Mouse (Mus musculus): ENCODE data around the gene L3mbtl2. TPM values are rescaled to one million over a fixed set of nuclear protein-coding genes. Genes with fewer than 3 reads are reported as not detected.

The L3mbtl2 gene
- polyA plus RNA-seq, 1 experiment from 2014 or later, result 12.5 TPM

GRCm38 (mm10) chr15:81719139-81719531 lies 55.4 kb downstream of the L3mbtl2 start:
- no peaks in the 10 kb centered on the region for H3K27me3 ChIP-seq (ENCODE audit: control insufficient read depth, insufficient read depth, low read depth, low read length)
- no peak for ATAC-seq (ENCODE audit: low read depth)
- H3K9ac ChIP-seq (ENCODE audit: low read depth, low read length), result no peak overlapping the region
- no peak overlapping the region for H3K4me2 ChIP-seq (ENCODE audit: low read depth, low read length)
- H3K4me3 ChIP-seq (ENCODE audit: low read depth, low read length), result no peak overlapping the region
- H3K4me1 ChIP-seq (ENCODE audit: control insufficient read depth, low read depth, low read length), result no peaks in the 10 kb centered on the region
- WGBS (ENCODE audit: insufficient replicate concordance), result 91% methylated on average over 6 of the region's 6 CpGs
- no peak overlapping the region for H3K27ac ChIP-seq (ENCODE audit: low read length)
- H3K36me3 ChIP-seq (ENCODE audit: control insufficient read depth, insufficient read depth), result peaks cover 90% of the 10 kb centered on the region
- no peaks in the 10 kb centered on the region for H3K9me3 ChIP-seq (replicated peaks; ENCODE audit: control insufficient read depth, low read length)

GRCm38 (mm10) chr15:81722361-81722760 lies 58.7 kb downstream of the L3mbtl2 start:
- ATAC-seq (ENCODE audit: low read depth), result no peak
- no peak overlapping the region for H3K9ac ChIP-seq (ENCODE audit: low read depth, low read length)
- no peaks in the 10 kb centered on the region for H3K9me3 ChIP-seq (replicated peaks; ENCODE audit: control insufficient read depth, low read length)
- H3K36me3 ChIP-seq (ENCODE audit: control insufficient read depth, insufficient read depth), result peaks cover 73% of the 10 kb centered on the region
- H3K4me2 ChIP-seq (ENCODE audit: low read depth, low read length), result no peak overlapping the region
- peaks cover 7% of the 10 kb centered on the region; the same call in 1 of the 2 replicates for H3K4me1 ChIP-seq (ENCODE audit: control insufficient read depth, low read depth, low read length)
- WGBS (ENCODE audit: insufficient replicate concordance), result 95% methylated on average over 5 of the region's 5 CpGs
- no peaks in the 10 kb centered on the region for H3K27me3 ChIP-seq (ENCODE audit: control insufficient read depth, insufficient read depth, low read depth, low read length)
- H3K4me3 ChIP-seq (ENCODE audit: low read depth, low read length), result no peak overlapping the region
- H3K27ac ChIP-seq (ENCODE audit: low read length), result no peak overlapping the region

DNA sequence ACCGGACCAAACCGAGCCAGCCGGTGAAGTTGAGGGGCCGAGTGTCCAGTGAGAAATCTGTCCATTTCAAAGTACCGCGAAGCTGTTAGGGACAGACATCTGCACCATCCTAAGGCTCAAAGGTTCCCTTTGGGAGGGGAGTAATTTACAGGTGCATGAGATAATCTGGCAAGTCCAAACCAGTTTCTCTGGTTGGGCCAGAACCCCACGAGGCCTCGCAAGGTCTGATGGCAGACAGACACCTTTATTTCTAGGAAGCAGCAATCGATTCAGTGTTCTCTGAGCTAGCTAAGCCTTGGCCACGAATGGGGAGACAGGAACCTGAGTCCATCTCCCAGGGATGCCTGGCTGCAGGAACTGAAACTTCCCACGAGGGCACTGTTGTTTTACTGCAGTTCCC lies 60.0 kb downstream of the L3mbtl2 start:
- ATAC-seq (ENCODE audit: low read depth), result no peak

DNA sequence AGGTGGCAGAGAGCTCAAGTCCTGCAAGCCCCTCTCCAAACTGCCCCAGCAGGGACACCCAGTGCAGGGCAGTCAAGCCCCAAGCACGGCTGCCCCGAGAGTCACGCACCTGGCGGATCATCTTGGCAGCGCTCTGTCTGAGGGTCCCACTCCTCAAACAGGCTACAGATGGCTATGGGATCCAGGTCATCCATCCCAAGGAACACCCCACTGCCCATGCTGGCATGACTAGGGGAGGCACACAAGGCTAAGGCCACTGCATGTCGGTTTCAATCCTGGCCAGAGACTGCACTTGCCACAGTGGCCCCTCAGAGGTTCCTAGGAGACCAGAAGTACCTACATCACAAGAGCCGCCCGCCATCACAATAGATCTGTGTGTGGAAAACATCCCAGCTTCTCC lies 62.3 kb downstream of the L3mbtl2 start:
- Histone ChIP-seq H3K4me1 (ENCODE audit: control insufficient read depth, low read depth, low read length) (peaks cover 21% of the 10 kb centered on the region), H3K27me3 (ENCODE audit: control insufficient read depth, insufficient read depth, low read depth, low read length) (no peaks in the 10 kb centered on the region), H3K27ac (ENCODE audit: low read length) (no peak overlapping the region), H3K4me2 (ENCODE audit: low read depth, low read length) (no peak overlapping the region), H3K4me3 (ENCODE audit: low read depth, low read length) (no peak overlapping the region), H3K9me3 (replicated peaks; ENCODE audit: control insufficient read depth, low read length) (no peaks in the 10 kb centered on the region), H3K9ac (ENCODE audit: low read depth, low read length) (no peak overlapping the region), H3K36me3 (ENCODE audit: control insufficient read depth, insufficient read depth) (peaks cover 40% of the 10 kb centered on the region)
- no peak for ATAC-seq (ENCODE audit: low read depth)
- WGBS (ENCODE audit: insufficient replicate concordance), result 96% methylated on average over 8 of the region's 8 CpGs

More for the DNA sequence above, 60.0 kb downstream of the L3mbtl2 start:
- H3K9me3 ChIP-seq (replicated peaks; ENCODE audit: control insufficient read depth, low read length), result no peaks in the 10 kb centered on the region
- no peak overlapping the region for H3K4me2 ChIP-seq (ENCODE audit: low read depth, low read length)
- peaks cover 62% of the 10 kb centered on the region for H3K36me3 ChIP-seq (ENCODE audit: control insufficient read depth, insufficient read depth)
- H3K4me1 ChIP-seq (ENCODE audit: control insufficient read depth, low read depth, low read length), result peaks cover 18% of the 10 kb centered on the region
- H3K27ac ChIP-seq (ENCODE audit: low read length), result no peak overlapping the region
- H3K9ac ChIP-seq (ENCODE audit: low read depth, low read length), result no peak overlapping the region
- no peaks in the 10 kb centered on the region for H3K27me3 ChIP-seq (ENCODE audit: control insufficient read depth, insufficient read depth, low read depth, low read length)
- H3K4me3 ChIP-seq (ENCODE audit: low read depth, low read length), result no peak overlapping the region
- 89% methylated on average over 11 of the region's 11 CpGs for WGBS (ENCODE audit: insufficient replicate concordance)

- Histone ChIP-seq H3K9me3 (replicated peaks; ENCODE audit: control insufficient read depth, low read length) (no peaks in the 10 kb centered on the region), H3K4me2 (ENCODE audit: low read depth, low read length) (peak overlapping the region; percentile 73), H3K27me3 (ENCODE audit: control insufficient read depth, insufficient read depth, low read depth, low read length) (peaks cover 4% of the 10 kb centered on the region), H3K9ac (ENCODE audit: low read depth, low read length) (peak overlapping the region; percentile 94), H3K27ac (ENCODE audit: low read length) (peak overlapping the region; percentile 86), H3K4me1 (ENCODE audit: control insufficient read depth, low read depth, low read length) (peaks cover 21% of the 10 kb centered on the region), H3K4me3 (ENCODE audit: low read depth, low read length) (peak overlapping the region; percentile 100), H3K36me3 (ENCODE audit: control insufficient read depth, insufficient read depth) (peaks cover 7% of the 10 kb centered on the region)
- WGBS (ENCODE audit: insufficient replicate concordance), result under 1% methylated on average over 49 of the region's 49 CpGs
- ATAC-seq (ENCODE audit: low read depth), result peak; percentile 37
These were observed 65.6 kb downstream of the L3mbtl2 start for GRCm38 (mm10) chr15:81729241-81729791.

- peak overlapping the region; percentile 94 for H3K9ac ChIP-seq (ENCODE audit: low read depth, low read length)
- peaks cover 5% of the 10 kb centered on the region for H3K36me3 ChIP-seq (ENCODE audit: control insufficient read depth, insufficient read depth)
- H3K9me3 ChIP-seq (replicated peaks; ENCODE audit: control insufficient read depth, low read length), result no peaks in the 10 kb centered on the region
- peak overlapping the region; percentile 86 for H3K27ac ChIP-seq (ENCODE audit: low read length)
- peak overlapping the region; percentile 73 for H3K4me2 ChIP-seq (ENCODE audit: low read depth, low read length)
- H3K4me3 ChIP-seq (ENCODE audit: low read depth, low read length), result peak overlapping the region; percentile 100
- peaks cover 21% of the 10 kb centered on the region for H3K4me1 ChIP-seq (ENCODE audit: control insufficient read depth, low read depth, low read length)
- peak; percentile 98 for ATAC-seq (ENCODE audit: low read depth)
- 6% methylated on average over 41 of the region's 41 CpGs for WGBS (ENCODE audit: insufficient replicate concordance)
- H3K27me3 ChIP-seq (ENCODE audit: control insufficient read depth, insufficient read depth, low read depth, low read length), result peaks cover 4% of the 10 kb centered on the region
These were observed 66.3 kb downstream of the L3mbtl2 start for GRCm38 (mm10) chr15:81729792-81730635.

DNA sequence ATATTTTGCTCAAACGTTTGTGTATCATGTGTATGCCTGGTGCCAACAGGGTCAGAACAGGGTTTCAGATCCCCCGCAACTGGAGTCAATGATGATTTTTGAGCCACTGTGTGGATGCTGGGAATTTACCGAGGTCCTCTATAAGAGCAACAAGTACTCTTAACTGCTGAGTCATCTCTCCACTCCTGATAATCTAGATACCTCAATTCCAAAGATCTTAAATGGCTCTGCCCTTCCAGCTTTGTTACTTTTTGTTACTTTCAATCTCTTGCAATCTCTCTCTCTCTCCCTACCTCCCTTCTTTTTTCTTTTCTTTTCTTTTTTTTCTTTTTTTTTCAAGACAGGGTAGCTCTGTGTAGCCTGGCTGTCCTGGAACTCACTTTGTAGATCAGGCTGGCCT lies 71.4 kb downstream of the L3mbtl2 start:
- H3K4me1 ChIP-seq (ENCODE audit: control insufficient read depth, low read depth, low read length), result peaks cover 3% of the 10 kb centered on the region
- no peak overlapping the region for H3K27ac ChIP-seq (ENCODE audit: low read length)
- H3K36me3 ChIP-seq (ENCODE audit: control insufficient read depth, insufficient read depth), result no peaks in the 10 kb centered on the region
- H3K9me3 ChIP-seq (replicated peaks; ENCODE audit: control insufficient read depth, low read length), result no peaks in the 10 kb centered on the region
- no peak overlapping the region for H3K4me2 ChIP-seq (ENCODE audit: low read depth, low read length)
- H3K4me3 ChIP-seq (ENCODE audit: low read depth, low read length), result no peak overlapping the region
- H3K9ac ChIP-seq (ENCODE audit: low read depth, low read length), result no peak overlapping the region
- H3K27me3 ChIP-seq (ENCODE audit: control insufficient read depth, insufficient read depth, low read depth, low read length), result peaks cover 4% of the 10 kb centered on the region
- WGBS (ENCODE audit: insufficient replicate concordance), result 43% methylated on average over 3 of the region's 3 CpGs
- ATAC-seq (ENCODE audit: low read depth), result no peak
